Comparison of ENCODE assay signal across 14 mouse cellular contexts in the genomic region with DNA sequence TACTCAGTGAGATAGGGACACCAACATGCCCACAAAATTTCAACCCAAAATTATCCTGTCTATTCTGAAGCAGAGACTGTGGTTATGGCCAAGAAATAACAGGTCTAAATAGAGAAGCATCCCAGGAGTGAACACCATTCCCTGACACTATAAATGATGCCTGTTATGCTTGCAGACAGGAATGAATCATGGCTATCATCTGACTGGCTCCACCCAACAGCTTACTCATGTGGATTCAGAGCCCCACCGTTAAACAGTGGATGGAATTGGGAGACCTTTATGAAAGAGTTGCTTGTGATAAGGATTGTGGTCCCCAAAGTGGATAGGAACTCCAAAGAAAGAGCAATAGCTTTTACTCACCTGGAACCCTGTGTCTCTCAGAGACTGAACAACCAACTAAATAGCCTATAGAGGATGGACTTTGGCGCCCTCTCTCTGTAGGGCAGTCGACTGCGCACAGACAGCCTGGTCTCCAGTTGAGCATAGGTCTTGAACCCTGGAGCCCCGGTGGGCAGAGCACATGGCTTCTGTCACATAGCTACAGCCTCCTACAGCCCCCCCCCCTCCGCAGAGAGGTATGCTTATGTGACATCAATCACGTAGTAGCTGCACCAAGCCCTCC.
DNase-seq lines count a peak whose midpoint lies in the region; ATAC-seq and TF ChIP-seq lines count a peak whose summit lies in the region.
"Had no signal": no experiment of that assay in that cellular context is flagged by ENCODE, and none has a peak within 500 bp of the region (broad histone marks: within the 10 kb centered on the region; RNA-seq: fewer than 3 reads in every experiment).

No protein-coding gene starts in this region.

- no peaks in the 10 kb centered on the region for H3K4me1 ChIP-seq in kidney, postnatal 0 days (replicated peaks; ENCODE audit: insufficient read depth, low read length)
- no peaks in the 10 kb centered on the region for H3K4me1 ChIP-seq in kidney, embryonic 16.5 days (ENCODE audit: insufficient read depth, low read length)
- H3K4me1 ChIP-seq: limb, embryonic 10.5 days had no signal

- H3K9me3 ChIP-seq in kidney, postnatal 0 days (replicated peaks; ENCODE audit: low read length), result no peaks in the 10 kb centered on the region
- no peaks in the 10 kb centered on the region for H3K9me3 ChIP-seq in kidney, embryonic 16.5 days (ENCODE audit: low read length)
- H3K9me3 ChIP-seq: limb, embryonic 10.5 days had no signal

- no peak for ATAC-seq in kidney, postnatal 0 days (replicated peaks; ENCODE audit: low FRiP score, low read depth)
- no peak for ATAC-seq in kidney, embryonic 16.5 days (ENCODE audit: low FRiP score, low TSS enrichment)

- H3K27me3 ChIP-seq in kidney, postnatal 0 days (ENCODE audit: insufficient read depth, low read length), result no peaks in the 10 kb centered on the region
- no peaks in the 10 kb centered on the region for H3K27me3 ChIP-seq in kidney, embryonic 16.5 days (ENCODE audit: insufficient read depth, low read length)

- 94% methylated on average over 7 of the region's 7 CpGs for WGBS in kidney, postnatal 0 days
- WGBS in kidney, embryonic 16.5 days, result 90% methylated on average over 7 of the region's 7 CpGs

- no peaks in the 10 kb centered on the region for H3K36me3 ChIP-seq in kidney, postnatal 0 days (ENCODE audit: insufficient read depth, low read length)
- H3K36me3 ChIP-seq in kidney, embryonic 16.5 days (ENCODE audit: insufficient read depth, low read length), result no peaks in the 10 kb centered on the region
- H3K36me3 ChIP-seq: limb, embryonic 10.5 days had no signal

- no peak overlapping the region for H3K4me2 ChIP-seq in kidney, postnatal 0 days (ENCODE audit: low read length)
- no peak overlapping the region for H3K4me2 ChIP-seq in kidney, embryonic 16.5 days (replicated peaks; ENCODE audit: low read depth, low read length)
- H3K4me2 ChIP-seq: lung, embryonic 14.5 days; midbrain, embryonic 11.5 days had no signal

- no peak overlapping the region for H3K4me3 ChIP-seq in kidney, postnatal 0 days (replicated peaks; ENCODE audit: low read depth, low read length)
- H3K4me3 ChIP-seq in kidney, embryonic 16.5 days (ENCODE audit: low read length), result no peak overlapping the region
- H3K4me3 ChIP-seq: limb, embryonic 10.5 days had no signal

- peak; percentile 4 to 31 for DNase-seq in adrenal gland, adult (ENCODE audit: inconsistent age in 2 of 2, low spot score in 1 of 2)
- no peak for DNase-seq in adrenal gland, adult 2 months
- DNase-seq in kidney, postnatal 0 days (ENCODE audit: low spot score), result no peak
- peak; percentile 6 for DNase-seq in thymus, postnatal 14 days
- no peak for DNase-seq in thymus, postnatal 0 days (ENCODE audit: low spot score)
- no peak for DNase-seq in ovary, postnatal 36 days (ENCODE audit: low spot score)
- no peak for DNase-seq in retina, postnatal 1 day
- DNase-seq: adrenal gland, postnatal 25 days; cerebellum, adult 2 months; heart, postnatal 4 days; lung, embryonic 14.5 days had no signal

- H3K9ac ChIP-seq in kidney, postnatal 0 days (ENCODE audit: low read depth, low read length), result no peak overlapping the region
- no peak overlapping the region for H3K9ac ChIP-seq in kidney, embryonic 16.5 days (replicated peaks; ENCODE audit: low read length)
- H3K9ac ChIP-seq: lung, embryonic 14.5 days had no signal

- H3K27ac ChIP-seq in kidney, postnatal 0 days, result no peak overlapping the region
- H3K27ac ChIP-seq in kidney, embryonic 16.5 days (ENCODE audit: low read length), result no peak overlapping the region
- H3K27ac ChIP-seq: limb, embryonic 10.5 days had no signal

- TF ChIP-seq CTCF in kidney, postnatal 0 days (IDR thresholded peaks at IDR 0.05; ENCODE audit: low read depth), result 0 out of 2 replicates have a peak, but pooled peaks have one; percentile 4

Comparison
In these comparisons a context has a peak if more than half of its experiments do, and no peak if none do; other contexts are left out.
1. DNase-seq: peak in adrenal gland, adult (2 of 2) and thymus, postnatal 14 days (single experiment); none in adrenal gland, adult 2 months (single experiment), kidney, postnatal 0 days (single experiment), thymus, postnatal 0 days (single experiment), ovary, postnatal 36 days (single experiment) and retina, postnatal 1 day (single experiment).